Mouse (Mus musculus) E14TG2a.4 (cell line): ENCODE results near the gene Gsta4.

Experiments
- CTCF ChIP-seq: conservative IDR thresholded peaks from 2 replicates; pipeline ENCODE4 v1.5.1; 2014; ENCODE audit warnings: low read length
- POU5F1 ChIP-seq: IDR thresholded peaks from 2 replicates; pipeline ENCODE4 v1.6.1; 2014; ENCODE audit warnings: low read length, borderline replicate concordance

- TF ChIP-seq CTCF (no peak), POU5F1 (no peak)
These were observed 7.0 kb upstream of the Gsta4 start for GRCm38 (mm10) chr9:78175277-78176200.
